Mouse (Mus musculus): ENCODE measurements around the gene Fan1. TPM values are rescaled to one million over a fixed set of nuclear protein-coding genes. Genes with fewer than 3 reads are reported as not detected.
A peak's percentile ranks its signal among the peaks of the same experiment; 100 is the strongest.

The Fan1 gene
- total RNA-seq, 1 experiment from 2014 or later: 3.9 TPM

GRCm38 (mm10) chr7:64349147-64349861 lies 24.6 kb downstream of the Fan1 start:
- ATAC-seq (replicated peaks; ENCODE audit: insufficient number of reproducible peaks, low FRiP score, low TSS enrichment, poor library complexity, severe bottlenecking): no peak

GRCm38 (mm10) chr7:64347813-64348212 lies 26.1 kb downstream of the Fan1 start:
- no peak for ATAC-seq (replicated peaks; ENCODE audit: insufficient number of reproducible peaks, low FRiP score, low TSS enrichment, poor library complexity, severe bottlenecking)

GRCm38 (mm10) chr7:64332686-64333085 lies 41.2 kb downstream of the Fan1 start:
- no peak for ATAC-seq (replicated peaks; ENCODE audit: insufficient number of reproducible peaks, low FRiP score, low TSS enrichment, poor library complexity, severe bottlenecking)

- ATAC-seq (replicated peaks; ENCODE audit: insufficient number of reproducible peaks, low FRiP score, low TSS enrichment, poor library complexity, severe bottlenecking): no peak
Measured at GRCm38 (mm10) chr7:64331309-64331708, 42.6 kb downstream of the Fan1 start.

DNA sequence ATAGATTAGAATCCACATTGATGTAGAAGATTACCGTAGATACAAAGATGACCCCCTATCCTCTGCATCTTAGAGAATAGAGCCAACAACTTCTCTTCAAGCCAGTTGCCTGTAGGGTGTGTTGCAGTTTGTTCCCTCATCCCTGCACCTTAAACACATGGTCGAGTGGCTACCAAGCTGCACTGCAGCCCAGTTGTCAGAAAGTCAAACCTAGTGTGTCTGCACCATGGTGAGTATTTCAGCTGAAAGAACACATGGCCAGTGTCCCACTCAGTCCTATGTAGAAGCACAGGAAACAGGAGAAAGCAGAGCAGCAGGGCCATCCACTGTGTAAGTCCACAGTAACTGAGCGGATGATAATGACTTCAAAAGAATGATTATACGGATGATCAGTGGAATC lies 46.4 kb downstream of the Fan1 start:
- no peak for ATAC-seq (replicated peaks; ENCODE audit: insufficient number of reproducible peaks, low FRiP score, low TSS enrichment, poor library complexity, severe bottlenecking)

GRCm38 (mm10) chr7:64326892-64327291 lies 47.0 kb downstream of the Fan1 start:
- ATAC-seq (replicated peaks; ENCODE audit: insufficient number of reproducible peaks, low FRiP score, low TSS enrichment, poor library complexity, severe bottlenecking): peak; percentile 90

DNA sequence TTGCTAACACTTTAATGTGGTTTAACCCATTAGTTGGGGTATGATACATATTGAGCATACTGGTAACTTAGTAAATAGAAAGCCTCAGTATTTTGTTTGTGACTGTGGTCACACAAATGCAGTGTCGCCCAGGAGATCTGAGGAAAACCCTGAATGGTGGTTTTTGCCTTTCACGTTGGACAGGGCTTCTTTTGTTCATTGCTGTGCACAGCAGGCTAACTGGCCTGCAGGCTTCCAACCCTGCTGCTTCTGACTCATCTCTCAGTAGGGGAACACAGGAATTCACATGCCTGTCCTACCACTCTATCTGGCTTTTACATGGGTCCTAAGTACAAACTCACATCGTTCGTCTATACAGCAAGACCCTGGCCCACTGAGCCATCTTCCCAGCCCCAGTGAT lies 52.2 kb downstream of the Fan1 start:
- ATAC-seq (replicated peaks; ENCODE audit: insufficient number of reproducible peaks, low FRiP score, low TSS enrichment, poor library complexity, severe bottlenecking): no peak

- ATAC-seq (replicated peaks; ENCODE audit: insufficient number of reproducible peaks, low FRiP score, low TSS enrichment, poor library complexity, severe bottlenecking): no peak
Measured at GRCm38 (mm10) chr7:64321125-64321524, 52.8 kb downstream of the Fan1 start.

- ATAC-seq (replicated peaks; ENCODE audit: insufficient number of reproducible peaks, low FRiP score, low TSS enrichment, poor library complexity, severe bottlenecking): no peak
Measured at GRCm38 (mm10) chr7:64312811-64313210, 61.1 kb downstream of the Fan1 start.

DNA sequence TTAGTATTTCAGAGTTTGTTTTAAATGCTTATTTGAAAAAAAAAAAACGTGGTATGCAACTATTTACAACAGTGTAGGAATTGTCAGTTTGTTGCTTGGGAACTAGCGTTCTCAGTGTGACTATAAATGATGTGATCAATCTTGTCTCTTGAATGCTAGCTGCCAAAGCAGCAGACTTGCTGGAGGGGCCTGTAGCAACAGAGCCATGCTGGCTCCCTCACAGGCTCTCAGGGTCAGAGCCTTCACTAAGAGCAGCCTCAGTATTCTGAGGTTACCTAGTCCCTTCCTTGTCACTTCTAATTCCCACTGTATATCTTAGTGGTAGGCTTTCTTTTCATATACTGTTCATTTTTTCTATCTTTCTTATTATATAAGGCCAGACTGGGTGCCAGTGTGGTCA lies 63.1 kb downstream of the Fan1 start:
- no peak for ATAC-seq (replicated peaks; ENCODE audit: insufficient number of reproducible peaks, low FRiP score, low TSS enrichment, poor library complexity, severe bottlenecking)

DNA sequence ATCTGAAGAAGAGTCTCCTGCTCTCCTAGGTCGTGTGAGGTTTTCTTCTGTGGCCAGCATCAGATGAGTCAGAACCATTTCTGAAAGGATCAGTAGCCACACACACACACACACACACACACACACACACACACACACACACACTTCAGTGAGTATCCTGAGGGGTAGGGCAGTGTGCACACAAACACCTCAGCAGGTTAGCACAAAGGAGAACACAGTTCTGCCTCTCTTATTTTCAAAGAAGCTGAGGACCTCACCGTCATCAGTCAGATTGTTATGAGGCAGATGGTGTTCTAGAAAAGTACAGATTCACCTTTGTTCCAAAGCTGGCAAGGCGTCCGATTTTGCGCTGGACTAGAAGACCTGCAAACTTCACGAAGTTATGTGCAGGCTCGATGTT lies 63.7 kb downstream of the Fan1 start:
- ATAC-seq (replicated peaks; ENCODE audit: insufficient number of reproducible peaks, low FRiP score, low TSS enrichment, poor library complexity, severe bottlenecking): no peak

Other genes with a start within 250 kb of the Fan1 start
- gene Trpm1, start 220.3 kb downstream of the Fan1 start, total RNA-seq (2017): not detected in 3 replicates
- 11.8 to 19.1 TPM (median 13.2 TPM) in 3 replicates for gene Mtmr10, start 86.4 kb downstream of the Fan1 start, total RNA-seq (2017)
- 34.2 to 71.2 TPM (median 57.5 TPM) in 3 replicates for gene Mphosph10, start 18.2 kb upstream of the Fan1 start, total RNA-seq (2017)
- gene Mcee, start 18.5 kb upstream of the Fan1 start, total RNA-seq (2017): 24.9 to 27.4 TPM (median 26.5 TPM) in 3 replicates
- gene Apba2, start 127.6 kb upstream of the Fan1 start, total RNA-seq (2017): not detected in 3 replicates

Measured in monocyte, adult 5-6 weeks (primary cell).